Mouse (Mus musculus) kidney, postnatal 4 days (tissue): ENCODE measurements around the gene Clpsl2.

ENCODE experiments used
- DNase-seq, 2 experiments: peaks; one replicate each; pipeline ENCODE4 v3.0.0; 2021; ENCODE audit warnings: mixed read lengths in 2 of 2

Clpsl2 gene

GRCm38 (mm10) chr17:28565181-28565580, 16.0 kb downstream of the Clpsl2 start:
- DNase-seq: no peak

DNA sequence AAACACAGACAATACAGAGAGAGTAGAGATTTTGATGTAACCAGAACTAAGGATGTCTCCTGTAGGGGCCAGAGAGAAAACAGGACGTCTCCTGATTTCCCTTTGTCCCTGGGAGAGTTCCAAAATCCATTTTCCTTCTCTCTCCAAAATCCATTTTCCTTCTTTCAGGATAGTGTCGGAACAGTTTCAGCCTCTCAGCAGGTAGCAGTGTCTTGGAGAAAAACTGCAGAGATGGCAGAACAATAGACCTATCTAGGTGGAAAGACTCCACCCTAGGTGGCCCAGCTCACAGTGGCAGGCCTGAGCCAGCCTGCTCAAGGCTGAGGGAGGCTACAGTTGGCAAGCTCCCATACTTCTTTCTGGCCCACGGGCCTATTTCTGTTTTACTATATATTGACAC, 18.3 kb downstream of the Clpsl2 start:
- no peak for DNase-seq

DNA sequence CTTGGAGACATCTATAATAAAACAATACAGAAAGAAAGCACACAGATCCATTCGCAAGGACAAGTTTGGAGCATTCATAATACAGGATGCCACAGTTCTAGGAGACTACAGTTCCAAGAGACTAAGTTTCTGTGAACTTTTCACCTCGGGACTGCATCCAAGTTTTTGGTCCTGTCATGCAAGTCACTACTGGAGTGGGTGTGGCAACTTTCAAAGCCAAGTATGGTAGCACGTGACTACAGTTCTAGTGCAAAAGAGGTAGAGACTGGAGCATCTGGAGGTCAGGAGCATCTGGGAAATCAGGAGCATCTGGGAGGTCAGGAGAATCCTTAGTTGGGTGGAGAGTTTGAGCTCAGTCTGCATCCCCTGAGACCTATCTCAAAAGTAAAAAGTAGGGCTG, 22.7 kb downstream of the Clpsl2 start:
- no peak for DNase-seq

GRCm38 (mm10) chr17:28572521-28572920, 23.3 kb downstream of the Clpsl2 start:
- no peak for DNase-seq

GRCm38 (mm10) chr17:28572941-28573340, 23.7 kb downstream of the Clpsl2 start:
- DNase-seq: no peak

- peak; percentile 81 for DNase-seq
These were observed 26.3 kb downstream of the Clpsl2 start, which contains the start of gene Lhfpl5 for GRCm38 (mm10) chr17:28575244-28576125. TSS of gene Lhfpl5 (plus strand) at chr17:28575641.

DNA sequence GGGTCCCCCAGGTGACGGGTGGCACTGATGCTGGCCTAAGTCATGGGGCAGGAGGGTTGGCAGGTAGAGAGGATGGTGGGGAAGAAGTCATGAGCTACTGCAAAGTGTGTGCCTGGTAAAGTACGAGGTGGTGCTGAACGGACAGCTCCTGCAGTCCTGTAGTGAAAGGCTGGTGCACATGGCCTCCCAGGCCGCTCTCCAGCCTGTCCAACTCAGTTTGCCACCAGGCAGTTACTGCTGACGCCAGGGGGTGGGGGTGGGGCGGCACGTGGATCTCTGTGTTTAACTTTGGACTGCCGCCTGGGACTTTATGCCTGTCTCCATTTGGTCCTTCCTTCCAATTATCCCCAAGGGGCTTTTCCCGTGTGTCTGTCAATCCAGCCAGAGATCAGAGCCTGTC, 31.2 kb downstream of the Clpsl2 start:
- peak; percentile 92 to 93 for DNase-seq

DNA sequence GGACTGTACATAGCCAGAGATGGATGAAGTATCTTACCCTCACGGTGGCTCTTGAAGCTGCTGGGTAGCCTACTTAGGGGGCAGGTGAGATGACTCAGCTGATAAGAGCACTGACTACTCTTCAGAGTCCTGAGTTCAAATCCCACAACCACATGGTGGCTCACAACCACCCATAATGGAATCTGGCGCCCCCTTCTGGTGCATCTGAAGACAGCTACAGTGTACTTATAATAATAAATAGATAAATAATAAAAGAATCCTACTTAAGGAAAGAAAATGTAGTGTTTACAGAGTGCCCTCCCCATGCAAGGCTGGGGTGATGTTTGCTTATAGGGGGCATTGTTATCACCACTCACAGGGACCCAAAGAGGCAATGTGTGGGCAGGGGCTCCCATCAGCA, 31.8 kb downstream of the Clpsl2 start:
- no peak for DNase-seq

DNA sequence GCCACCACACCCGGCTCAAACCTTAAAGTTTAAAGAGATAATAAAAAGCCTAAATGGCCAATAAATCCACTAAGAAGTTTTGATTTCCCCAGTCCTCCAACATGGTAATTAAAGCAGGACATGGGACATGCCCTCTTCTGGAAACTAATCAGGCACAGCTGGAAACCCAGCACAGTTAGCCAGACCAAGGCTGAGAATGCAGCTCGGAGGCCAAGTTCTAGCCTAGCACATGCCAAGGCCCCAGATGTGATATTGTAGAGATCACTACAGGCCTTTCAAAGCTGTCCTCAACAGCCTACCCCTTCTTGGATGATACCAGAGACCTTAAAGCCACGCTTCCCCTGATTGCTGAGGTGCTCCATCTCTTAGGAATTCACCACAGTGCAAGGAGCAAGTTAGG, 37.3 kb downstream of the Clpsl2 start:
- DNase-seq: peak in 1 of 2 experiments; percentile 22

DNA sequence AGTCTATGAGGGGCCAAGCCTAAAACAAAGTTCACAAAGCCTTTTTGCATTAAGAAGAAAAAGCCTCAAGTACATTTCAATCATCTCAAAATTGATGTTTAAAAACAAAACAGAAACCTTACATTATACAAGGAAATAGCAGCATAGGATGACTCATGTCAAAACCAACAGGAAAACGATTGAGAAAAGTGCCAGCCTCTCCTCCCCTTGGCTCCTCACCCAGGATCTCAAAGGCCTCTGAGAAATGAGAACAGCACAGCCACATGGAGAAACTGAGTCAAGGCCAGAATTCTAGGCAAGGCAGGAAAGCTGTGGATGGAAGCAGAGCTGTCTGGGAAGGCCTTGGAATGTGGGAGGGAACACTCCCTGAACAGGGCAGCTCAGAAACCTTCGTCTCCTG, 39.4 kb downstream of the Clpsl2 start:
- DNase-seq: no peak

DNA sequence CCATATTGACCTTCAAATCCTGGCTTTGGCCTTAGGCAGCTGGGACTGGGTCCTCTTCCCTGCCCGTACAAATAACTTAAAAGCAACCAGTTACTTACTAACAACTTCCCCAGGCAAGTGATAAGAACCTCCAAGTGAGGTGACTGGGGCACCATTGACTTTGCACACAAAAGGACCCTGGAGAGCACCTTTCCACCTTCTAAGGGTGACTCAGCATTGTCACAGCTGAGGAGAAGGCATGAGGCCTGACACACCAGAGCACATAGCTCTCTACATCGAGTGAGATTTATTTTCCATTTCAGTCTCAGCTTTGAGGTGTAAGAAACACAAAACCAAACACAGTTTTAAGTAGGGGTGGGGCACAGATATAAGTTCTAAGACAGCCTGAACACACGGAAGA, 41.4 kb downstream of the Clpsl2 start:
- no peak for DNase-seq

- no peak for DNase-seq
These were observed 42.3 kb downstream of the Clpsl2 start for GRCm38 (mm10) chr17:28591476-28591875.

- DNase-seq: peak; percentile 88 to 90
These were observed 43.8 kb downstream of the Clpsl2 start for GRCm38 (mm10) chr17:28592998-28593397.

- no peak for DNase-seq
These were observed 44.8 kb downstream of the Clpsl2 start for GRCm38 (mm10) chr17:28593965-28594364.

DNA sequence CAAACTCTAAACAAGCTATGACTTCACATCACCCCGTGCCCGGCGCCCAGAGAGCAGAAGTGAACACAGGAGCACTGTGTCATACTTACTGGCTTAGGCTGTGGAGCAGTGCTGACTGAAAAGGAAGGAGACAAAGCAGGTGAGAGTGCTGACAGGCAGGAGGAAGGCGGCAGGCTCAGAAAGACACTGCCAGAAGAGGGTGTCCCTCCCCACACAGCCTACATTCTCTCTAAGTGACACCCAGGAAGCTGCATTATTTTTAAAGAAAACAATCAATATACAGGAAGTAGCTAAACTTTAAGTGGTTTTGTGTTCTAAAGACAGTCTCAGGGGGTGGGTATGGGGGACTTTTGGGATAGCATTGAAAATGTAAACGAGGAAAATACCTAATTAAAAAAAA, 51.6 kb downstream of the Clpsl2 start:
- no peak for DNase-seq

GRCm38 (mm10) chr17:28601557-28602250, 52.5 kb downstream of the Clpsl2 start:
- DNase-seq: peak; percentile 15 to 42
